Mouse (Mus musculus) liver, postnatal 0 days (tissue): Measurements from ENCODE around the gene Elmo2.

Experiments
- CTCF ChIP-seq: sonication (generic); IDR thresholded peaks from 2 replicates; pipeline ENCODE4 v1.5.1; 2016; ENCODE audit warnings: antibody characterized with exemption, low read depth
- EP300 ChIP-seq: IDR thresholded peaks from 2 replicates; pipeline ENCODE4 v1.6.1; 2016; ENCODE audit warnings: antibody characterized with exemption, low read depth, mild to moderate bottlenecking

GRCm38 (mm10) chr2:165317621-165318263 is 8.5 kb downstream of the Elmo2 start:
- no peak for TF ChIP-seq CTCF
- TF ChIP-seq EP300 = peak; percentile 21; the same call in 1 of the 2 replicates
